Mouse (Mus musculus): ENCODE measurements around the gene Nkapl. TPM values are rescaled to one million over a fixed set of nuclear protein-coding genes. Genes with fewer than 3 reads are reported as not detected.

The Nkapl gene
- polyA plus RNA-seq, 1 experiment from 2014 or later, result 2.5 TPM

DNA sequence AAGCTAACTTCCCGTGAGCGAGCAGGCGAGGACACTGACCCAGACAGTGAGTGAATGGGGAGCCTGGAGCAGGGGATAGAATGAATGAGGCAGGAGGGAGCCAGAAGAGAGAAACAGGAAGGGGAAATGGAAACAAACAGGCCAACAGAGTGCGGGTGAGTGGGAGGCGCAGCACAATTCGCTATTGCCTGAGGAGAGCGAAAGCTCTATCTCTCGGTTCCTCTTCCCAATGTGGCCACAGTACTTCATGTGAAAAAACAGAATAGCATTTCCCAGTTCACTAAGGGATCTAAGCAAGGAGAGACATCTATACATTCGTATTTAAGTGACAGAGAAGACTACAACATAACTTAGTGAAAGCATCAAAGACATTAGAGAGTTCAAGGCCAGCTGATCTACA lies 21.5 kb downstream of the Nkapl start:
- Histone ChIP-seq H3K9ac (ENCODE audit: low read length) (no peak overlapping the region), H3K4me3 (ENCODE audit: low read depth, low read length) (no peak overlapping the region), H3K4me2 (ENCODE audit: low read depth) (no peak overlapping the region), H3K9me3 (ENCODE audit: control insufficient read depth, low read length) (no peaks in the 10 kb centered on the region), H3K4me1 (ENCODE audit: control insufficient read depth, insufficient read depth, low read length) (no peaks in the 10 kb centered on the region), H3K27me3 (ENCODE audit: control insufficient read depth, insufficient read depth, low read length) (no peaks in the 10 kb centered on the region), H3K36me3 (ENCODE audit: control insufficient read depth, insufficient read depth, low read length) (peaks cover 5% of the 10 kb centered on the region), H3K27ac (ENCODE audit: low read depth, low read length) (no peak overlapping the region)
- WGBS, result 90% methylated on average over 9 of the region's 9 CpGs
- no peak for ATAC-seq (ENCODE audit: insufficient read depth, low FRiP score, low TSS enrichment)
- DNase-seq (ENCODE audit: low spot score), result no peak

DNA sequence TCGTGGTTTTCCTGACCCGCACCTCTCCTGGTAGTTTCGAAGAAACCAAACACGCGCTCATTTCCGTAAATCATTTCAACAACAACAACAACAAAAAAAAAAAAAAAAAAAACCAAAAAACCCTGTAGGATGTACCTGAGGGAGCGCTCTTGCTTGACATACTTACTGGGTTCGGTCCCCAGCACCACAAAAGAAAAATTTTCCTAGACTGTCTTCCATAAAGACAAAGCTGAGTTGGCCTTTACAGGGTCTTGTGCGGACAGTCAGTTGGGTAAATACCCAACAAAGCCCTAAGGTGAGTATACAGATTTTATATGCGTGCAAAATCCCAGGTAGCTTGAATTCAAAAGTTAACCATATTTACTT lies 27.1 kb downstream of the Nkapl start:
- H3K4me2 ChIP-seq (ENCODE audit: low read depth), result peak overlapping the region; percentile 60
- no peaks in the 10 kb centered on the region for H3K9me3 ChIP-seq (ENCODE audit: control insufficient read depth, low read length)
- 19% methylated on average over 10 of the region's 10 CpGs for WGBS
- peak overlapping the region; percentile 56 for H3K4me3 ChIP-seq (ENCODE audit: low read depth, low read length)
- H3K27me3 ChIP-seq (ENCODE audit: control insufficient read depth, insufficient read depth, low read length), result no peaks in the 10 kb centered on the region
- peak overlapping the region; percentile 63; the same call in 1 of the 2 replicates for H3K9ac ChIP-seq (ENCODE audit: low read length)
- H3K36me3 ChIP-seq (ENCODE audit: control insufficient read depth, insufficient read depth, low read length), result peaks cover 3% of the 10 kb centered on the region; the same call in 1 of the 2 replicates
- no peak overlapping the region for H3K27ac ChIP-seq (ENCODE audit: low read depth, low read length)
- peak; percentile 38; the same call in 1 of the 2 replicates for ATAC-seq (ENCODE audit: insufficient read depth, low FRiP score, low TSS enrichment)
- DNase-seq (ENCODE audit: low spot score), result no peak
- 0 out of 2 replicates have a peak, but pooled peaks cover 3% of the 10 kb centered on the region for H3K4me1 ChIP-seq (ENCODE audit: control insufficient read depth, insufficient read depth, low read length)

GRCm38 (mm10) chr13:21440503-21441206 lies 27.7 kb downstream of the Nkapl start, which contains the start of gene Pgbd1:
Gene Pgbd1, minus strand, starts transcription at chr13:21441058.
- Histone ChIP-seq H3K9ac (ENCODE audit: low read length) (peak within 1 kb of the TSS; percentile 63), H3K27ac (ENCODE audit: low read depth, low read length) (no peak within 1 kb of the TSS), H3K4me3 (ENCODE audit: low read depth, low read length) (peak within 1 kb of the TSS; percentile 56), H3K4me2 (ENCODE audit: low read depth) (peak within 1 kb of the TSS; percentile 60), H3K27me3 (ENCODE audit: control insufficient read depth, insufficient read depth, low read length) (no peaks in the 10 kb centered on the region), H3K4me1 (ENCODE audit: control insufficient read depth, insufficient read depth, low read length) (0 out of 2 replicates have a peak, but pooled peaks cover 3% of the 10 kb centered on the region), H3K36me3 (ENCODE audit: control insufficient read depth, insufficient read depth, low read length) (peaks cover 3% of the 10 kb centered on the region; the same call in 1 of the 2 replicates), H3K9me3 (ENCODE audit: control insufficient read depth, low read length) (no peaks in the 10 kb centered on the region)
- ATAC-seq (ENCODE audit: insufficient read depth, low FRiP score, low TSS enrichment) (peak; percentile 91), DNase-seq (ENCODE audit: low spot score) (peak; percentile 82)
- 1% methylated on average over 32 of the region's 32 CpGs for WGBS

DNA sequence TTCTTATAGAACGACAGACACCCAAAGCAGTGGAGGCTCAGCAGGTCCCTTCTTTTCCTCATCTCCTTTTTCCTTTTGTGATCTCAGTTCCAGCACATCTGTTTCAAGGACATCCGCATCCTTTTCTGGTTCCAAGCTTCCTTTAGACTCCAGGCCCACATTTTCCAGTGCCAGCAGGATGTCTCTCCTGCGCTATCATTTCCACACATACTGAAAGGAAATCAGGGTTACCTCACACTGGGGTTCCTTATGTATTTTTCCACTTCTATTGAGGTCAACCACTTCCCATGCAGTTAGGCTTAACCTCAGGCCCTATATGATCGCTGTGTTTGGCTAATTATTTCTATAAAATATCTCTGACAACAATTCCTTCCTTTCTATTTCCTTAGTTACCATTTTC lies 32.8 kb downstream of the Nkapl start:
- DNase-seq (ENCODE audit: low spot score), result no peak
- Histone ChIP-seq H3K9ac (ENCODE audit: low read length) (no peak overlapping the region), H3K4me2 (ENCODE audit: low read depth) (no peak overlapping the region), H3K27me3 (ENCODE audit: control insufficient read depth, insufficient read depth, low read length) (no peaks in the 10 kb centered on the region), H3K4me3 (ENCODE audit: low read depth, low read length) (no peak overlapping the region), H3K9me3 (ENCODE audit: control insufficient read depth, low read length) (no peaks in the 10 kb centered on the region), H3K27ac (ENCODE audit: low read depth, low read length) (no peak overlapping the region), H3K36me3 (ENCODE audit: control insufficient read depth, insufficient read depth, low read length) (no peaks in the 10 kb centered on the region), H3K4me1 (ENCODE audit: control insufficient read depth, insufficient read depth, low read length) (0 out of 2 replicates have a peak, but pooled peaks cover 3% of the 10 kb centered on the region)
- 91% methylated on average over 4 of the region's 4 CpGs for WGBS
- no peak for ATAC-seq (ENCODE audit: insufficient read depth, low FRiP score, low TSS enrichment)

DNA sequence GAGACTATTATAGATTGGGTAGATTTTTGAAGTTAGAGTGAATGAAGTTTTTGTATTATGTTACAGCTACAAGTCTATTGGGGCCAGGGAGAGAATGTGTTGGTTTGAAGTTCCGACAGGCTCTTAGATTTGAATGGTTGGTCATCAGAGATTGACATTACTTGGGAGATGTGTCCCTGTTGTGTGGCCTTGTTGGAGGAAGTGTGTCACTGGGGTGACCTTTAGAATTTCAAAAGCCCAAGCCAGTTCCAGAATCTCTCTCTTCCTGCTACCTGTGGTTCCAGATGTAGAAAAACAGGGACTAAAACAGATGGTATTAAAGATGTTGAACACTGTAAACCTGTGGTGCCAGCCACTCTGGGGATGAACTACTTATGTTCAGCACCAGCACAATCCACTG lies 40.7 kb downstream of the Nkapl start:
- H3K27ac ChIP-seq (ENCODE audit: low read depth, low read length), result no peak overlapping the region
- no peaks in the 10 kb centered on the region for H3K4me1 ChIP-seq (ENCODE audit: control insufficient read depth, insufficient read depth, low read length)
- H3K4me2 ChIP-seq (ENCODE audit: low read depth), result no peak overlapping the region
- no peak overlapping the region for H3K4me3 ChIP-seq (ENCODE audit: low read depth, low read length)
- H3K9ac ChIP-seq (ENCODE audit: low read length), result no peak overlapping the region
- H3K9me3 ChIP-seq (ENCODE audit: control insufficient read depth, low read length), result no peaks in the 10 kb centered on the region
- no peaks in the 10 kb centered on the region for H3K27me3 ChIP-seq (ENCODE audit: control insufficient read depth, insufficient read depth, low read length)
- ATAC-seq (ENCODE audit: insufficient read depth, low FRiP score, low TSS enrichment) (no peak), DNase-seq (ENCODE audit: low spot score) (no peak)
- H3K36me3 ChIP-seq (ENCODE audit: control insufficient read depth, insufficient read depth, low read length), result no peaks in the 10 kb centered on the region
- 92% methylated on average over 1 of the region's 1 CpGs for WGBS

GRCm38 (mm10) chr13:21423301-21423700 lies 45.0 kb downstream of the Nkapl start:
- DNase-seq (ENCODE audit: low spot score), result no peak
- Histone ChIP-seq H3K4me1 (ENCODE audit: control insufficient read depth, insufficient read depth, low read length) (no peaks in the 10 kb centered on the region), H3K27me3 (ENCODE audit: control insufficient read depth, insufficient read depth, low read length) (no peaks in the 10 kb centered on the region), H3K9me3 (ENCODE audit: control insufficient read depth, low read length) (no peaks in the 10 kb centered on the region), H3K4me2 (ENCODE audit: low read depth) (no peak overlapping the region), H3K36me3 (ENCODE audit: control insufficient read depth, insufficient read depth, low read length) (no peaks in the 10 kb centered on the region), H3K27ac (ENCODE audit: low read depth, low read length) (no peak overlapping the region), H3K9ac (ENCODE audit: low read length) (no peak overlapping the region), H3K4me3 (ENCODE audit: low read depth, low read length) (no peak overlapping the region)
- 71% methylated on average over 5 of the region's 5 CpGs for WGBS
- no peak for ATAC-seq (ENCODE audit: insufficient read depth, low FRiP score, low TSS enrichment)

GRCm38 (mm10) chr13:21418865-21419264 lies 49.4 kb downstream of the Nkapl start:
- Histone ChIP-seq H3K9ac (ENCODE audit: low read length) (no peak overlapping the region), H3K4me2 (ENCODE audit: low read depth) (no peak overlapping the region), H3K27ac (ENCODE audit: low read depth, low read length) (no peak overlapping the region), H3K4me1 (ENCODE audit: control insufficient read depth, insufficient read depth, low read length) (no peaks in the 10 kb centered on the region), H3K4me3 (ENCODE audit: low read depth, low read length) (no peak overlapping the region), H3K36me3 (ENCODE audit: control insufficient read depth, insufficient read depth, low read length) (no peaks in the 10 kb centered on the region), H3K27me3 (ENCODE audit: control insufficient read depth, insufficient read depth, low read length) (no peaks in the 10 kb centered on the region), H3K9me3 (ENCODE audit: control insufficient read depth, low read length) (no peaks in the 10 kb centered on the region)
- WGBS, result 63% methylated on average over 6 of the region's 6 CpGs
- ATAC-seq (ENCODE audit: insufficient read depth, low FRiP score, low TSS enrichment) (no peak), DNase-seq (ENCODE audit: low spot score) (no peak)

DNA sequence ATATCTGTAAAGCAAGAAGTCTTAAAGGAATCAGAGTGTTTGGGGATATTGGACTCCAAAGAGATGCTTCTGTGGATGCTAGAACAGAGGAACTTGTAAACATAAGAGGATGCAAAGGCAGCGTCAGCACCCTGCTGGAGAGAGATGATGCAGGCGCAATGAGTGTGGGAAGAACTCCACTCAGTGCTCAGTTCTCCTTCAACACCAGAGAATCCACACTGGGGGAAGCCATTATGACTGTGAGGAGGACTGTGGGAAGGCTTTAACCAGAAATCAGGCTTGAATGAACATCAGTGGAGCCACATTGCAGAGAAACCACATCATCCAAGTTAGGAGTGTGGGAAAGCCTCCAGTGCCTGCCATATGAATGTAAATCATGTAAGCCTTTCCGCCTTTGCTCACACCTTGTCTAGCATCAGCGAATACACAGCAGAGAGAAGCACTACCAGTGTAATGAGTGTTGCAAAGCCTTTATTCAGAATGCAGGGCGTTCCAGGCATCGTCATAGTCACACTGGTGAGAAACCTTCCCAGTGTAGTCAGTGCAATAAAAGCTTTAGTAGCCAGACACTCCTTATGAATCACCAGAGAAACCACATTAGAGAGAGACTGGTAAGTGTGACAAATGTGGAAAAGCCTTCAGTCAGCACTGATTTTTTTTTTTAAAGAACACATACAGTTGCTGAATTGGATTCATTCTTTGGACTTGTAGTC lies 50.9 kb downstream of the Nkapl start:
- 76% methylated on average over 6 of the region's 6 CpGs for WGBS
- no peaks in the 10 kb centered on the region for H3K4me1 ChIP-seq (ENCODE audit: control insufficient read depth, insufficient read depth, low read length)
- no peak overlapping the region for H3K9ac ChIP-seq (ENCODE audit: low read length)

More for the DNA sequence above, 50.9 kb downstream of the Nkapl start:
- H3K27ac ChIP-seq (ENCODE audit: low read depth, low read length), result no peak overlapping the region
- no peak overlapping the region for H3K4me3 ChIP-seq (ENCODE audit: low read depth, low read length)
- DNase-seq (ENCODE audit: low spot score) (no peak), ATAC-seq (ENCODE audit: insufficient read depth, low FRiP score, low TSS enrichment) (no peak)
- H3K36me3 ChIP-seq (ENCODE audit: control insufficient read depth, insufficient read depth, low read length), result no peaks in the 10 kb centered on the region
- no peaks in the 10 kb centered on the region for H3K9me3 ChIP-seq (ENCODE audit: control insufficient read depth, low read length)
- no peak overlapping the region for H3K4me2 ChIP-seq (ENCODE audit: low read depth)
- no peaks in the 10 kb centered on the region for H3K27me3 ChIP-seq (ENCODE audit: control insufficient read depth, insufficient read depth, low read length)
